Mouse (Mus musculus): ENCODE measurements around the gene Ncam1.

Ncam1 gene

GRCm38 (mm10) chr9:49798806-49799205, at the start of gene Ncam1:
Ncam1 (minus strand) TSS chr9:49798925.
- DNase-seq (ENCODE audit: low read depth, low spot score): peak; percentile 93

GRCm38 (mm10) chr9:49834013-49834412, 35.3 kb upstream of the Ncam1 start:
- DNase-seq (ENCODE audit: low read depth, low spot score): no peak

DNA sequence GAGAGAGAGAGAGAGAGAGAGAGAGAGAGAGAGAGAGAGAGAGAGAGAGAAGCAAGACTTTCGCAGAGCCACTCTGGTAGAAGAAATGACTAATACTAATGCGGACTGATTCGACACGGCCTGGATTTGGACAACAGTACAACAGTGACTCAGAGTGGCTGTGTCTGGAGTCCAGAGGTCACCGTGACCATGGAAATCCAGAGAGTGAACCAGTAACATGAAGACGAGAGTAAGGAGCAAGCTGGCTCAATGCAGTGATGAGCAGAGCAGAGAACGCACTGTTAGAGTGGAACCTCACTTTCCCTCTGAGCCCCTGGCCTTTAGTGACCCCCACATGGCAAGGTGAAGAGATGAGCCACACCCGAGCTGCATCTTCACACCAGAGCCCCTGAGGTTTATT, 28.9 kb upstream of the Ncam1 start:
- DNase-seq (ENCODE audit: low read depth, low spot score): no peak

DNA sequence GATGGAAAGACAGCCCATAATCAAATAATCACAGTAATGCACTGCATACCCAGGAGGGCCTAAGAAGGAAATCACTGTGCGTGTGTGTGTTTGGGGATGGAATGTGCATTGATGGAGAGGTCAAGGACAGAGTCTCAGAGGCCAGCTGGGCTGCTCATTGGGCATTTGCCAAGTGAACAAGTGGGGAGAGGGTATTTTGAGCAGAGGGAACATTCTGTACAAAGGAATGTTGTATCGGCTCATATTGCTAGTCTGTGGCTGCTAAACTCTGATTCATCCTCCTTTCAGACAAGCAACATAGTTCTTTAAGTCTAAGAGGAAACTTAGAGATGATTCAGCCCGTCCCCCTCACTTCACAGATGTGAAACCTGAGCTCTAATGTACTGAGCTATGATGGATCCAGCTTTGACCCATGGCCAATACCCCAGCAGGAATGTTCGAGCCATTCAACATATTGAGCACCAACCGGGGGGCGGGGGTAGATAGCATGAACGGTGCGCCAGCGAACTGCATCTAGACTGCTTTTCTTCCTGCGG, 17.5 kb upstream of the Ncam1 start:
- DNase-seq (ENCODE audit: low read depth, low spot score): no peak

- DNase-seq (ENCODE audit: low read depth, low spot score): no peak
Measured at GRCm38 (mm10) chr9:49814442-49814841, 15.7 kb upstream of the Ncam1 start.

DNA sequence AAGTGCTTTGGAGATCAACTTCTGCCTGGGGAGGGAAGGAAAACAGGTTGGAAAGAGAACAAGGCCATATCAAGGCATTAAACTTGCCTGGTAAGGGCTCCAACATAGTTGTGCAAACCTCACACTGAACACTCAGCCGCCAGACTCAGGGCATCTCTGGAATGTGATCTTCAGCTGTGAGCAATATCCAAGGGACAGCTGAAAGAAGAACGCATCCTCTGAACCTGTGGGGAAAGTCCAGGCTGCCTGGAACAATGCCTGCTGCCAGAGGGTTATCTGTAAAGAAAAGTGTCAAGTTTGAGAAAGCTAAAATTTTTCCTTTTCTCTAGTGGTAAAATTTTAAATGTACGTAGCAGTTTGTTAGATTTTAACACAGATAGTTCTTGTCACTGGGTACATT, 4.5 kb upstream of the Ncam1 start:
- no peak for DNase-seq (ENCODE audit: low read depth, low spot score)

DNA sequence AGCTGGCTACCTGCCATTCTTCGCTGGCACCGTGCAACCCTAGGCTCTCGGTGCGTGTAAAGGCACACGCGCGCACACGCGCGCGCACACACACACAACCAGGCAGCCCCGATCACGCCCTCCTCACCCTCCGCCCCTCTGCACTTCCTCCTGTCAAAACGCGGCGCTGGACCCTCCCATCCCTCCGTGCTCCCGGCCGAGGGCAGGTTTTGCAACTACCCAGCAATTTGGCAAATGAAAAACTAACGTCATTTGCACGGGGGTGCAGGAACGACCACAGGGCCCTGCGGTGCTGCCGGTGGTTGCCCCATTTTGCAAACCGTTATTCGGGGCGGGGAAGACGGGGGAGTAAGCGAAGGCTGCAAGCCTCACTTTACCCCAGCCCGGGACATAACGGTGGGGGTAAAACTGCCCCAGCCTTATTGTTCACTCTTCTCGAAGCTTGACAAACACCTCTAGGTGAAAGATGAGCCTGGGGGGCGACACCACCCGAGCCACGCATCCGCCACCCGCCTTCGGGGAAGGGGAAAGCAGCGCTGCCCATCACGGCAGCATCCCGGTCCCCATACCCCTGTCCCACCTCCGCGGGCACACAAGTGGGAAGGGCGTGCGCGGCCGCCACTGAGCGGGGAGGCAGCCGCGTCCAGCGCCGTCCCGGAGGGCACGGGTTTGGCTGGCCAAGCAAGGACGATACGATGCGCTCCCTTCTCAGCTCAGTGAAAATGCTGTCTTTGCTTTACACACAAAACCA, 729 bp downstream of the Ncam1 start:
- DNase-seq (ENCODE audit: low read depth, low spot score): peak; percentile 14

DNA sequence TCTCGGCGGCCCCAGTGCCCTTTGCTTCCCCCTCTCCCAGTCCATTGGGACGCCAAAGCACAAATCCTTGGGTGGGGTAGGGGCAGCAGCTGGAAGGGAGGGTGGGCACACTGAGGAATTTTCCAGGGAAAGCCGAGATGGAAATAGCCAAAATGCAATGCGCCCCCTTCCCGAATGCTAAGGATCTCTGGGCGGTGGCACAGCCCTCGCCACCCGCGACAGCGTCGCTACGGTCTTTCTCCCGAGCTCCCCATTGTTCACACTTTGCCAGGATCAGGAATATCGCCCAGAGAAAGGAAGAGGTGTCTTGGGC, 1.3 kb downstream of the Ncam1 start:
- no peak for DNase-seq (ENCODE audit: low read depth, low spot score)

GRCm38 (mm10) chr9:49796618-49797507, 1.9 kb downstream of the Ncam1 start:
- peak; percentile 50 for DNase-seq (ENCODE audit: low read depth, low spot score)

GRCm38 (mm10) chr9:49795881-49796280, 2.8 kb downstream of the Ncam1 start:
- DNase-seq (ENCODE audit: low read depth, low spot score): no peak

- no peak for DNase-seq (ENCODE audit: low read depth, low spot score)
Measured at GRCm38 (mm10) chr9:49793987-49794550, 4.7 kb downstream of the Ncam1 start.

DNA sequence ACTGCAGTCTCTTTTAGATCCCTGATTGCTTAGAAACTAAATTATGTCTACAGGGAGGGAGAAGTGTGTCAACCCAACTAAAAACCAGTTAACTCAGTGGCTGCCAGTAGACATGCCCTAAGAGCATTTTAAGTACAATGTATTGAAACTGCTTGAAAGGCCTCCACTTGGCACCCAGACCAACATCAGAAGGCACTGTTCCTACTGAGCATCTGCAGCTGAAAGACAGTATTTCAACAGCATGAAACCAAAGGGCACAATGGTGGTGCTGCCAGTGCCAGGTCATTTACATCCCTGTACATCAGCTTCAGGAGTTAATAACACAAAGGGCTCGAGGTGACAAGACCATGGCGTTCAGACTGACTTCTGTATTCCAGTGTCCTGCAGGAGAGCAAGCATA, 5.5 kb downstream of the Ncam1 start:
- no peak for DNase-seq (ENCODE audit: low read depth, low spot score)

GRCm38 (mm10) chr9:49792646-49793045, 6.1 kb downstream of the Ncam1 start:
- no peak for DNase-seq (ENCODE audit: low read depth, low spot score)

DNA sequence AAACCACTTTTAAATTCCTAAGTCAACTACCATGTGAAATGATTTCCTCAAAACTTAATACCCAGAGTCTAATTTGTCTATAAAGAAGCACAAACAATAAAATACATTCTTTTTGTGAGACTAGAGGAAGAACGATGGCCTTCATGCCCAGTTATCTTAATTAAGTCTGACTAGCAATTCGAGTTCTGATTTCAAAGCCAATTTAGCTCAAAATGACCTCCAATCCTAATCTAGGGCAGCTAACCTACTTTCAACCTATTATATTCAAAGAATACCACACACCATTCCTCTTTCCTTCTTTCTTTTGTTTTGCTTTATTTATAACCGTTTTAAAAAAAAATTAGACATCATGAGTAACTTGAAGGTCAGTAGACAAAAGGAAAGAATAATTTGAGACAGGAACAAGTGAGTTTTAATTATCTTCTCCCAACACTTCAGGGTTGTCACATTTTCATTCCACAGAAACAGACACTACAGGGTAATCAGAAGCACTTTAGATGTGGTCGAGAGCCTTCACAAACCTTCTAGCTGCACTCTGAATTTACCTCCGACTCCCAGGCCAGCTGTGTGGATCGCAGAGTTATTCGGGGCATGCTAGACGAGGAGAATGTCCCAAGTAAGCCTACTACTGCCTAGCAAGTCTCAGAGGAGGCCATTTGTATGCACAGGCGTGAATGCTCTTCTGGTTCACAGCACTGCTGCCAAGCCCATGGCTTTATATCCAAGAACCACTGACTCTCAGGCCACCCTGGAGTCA, 17.5 kb downstream of the Ncam1 start:
- no peak for DNase-seq (ENCODE audit: low read depth, low spot score)

- DNase-seq (ENCODE audit: low read depth, low spot score): no peak
Measured at GRCm38 (mm10) chr9:49777015-49777637, 21.6 kb downstream of the Ncam1 start.

DNA sequence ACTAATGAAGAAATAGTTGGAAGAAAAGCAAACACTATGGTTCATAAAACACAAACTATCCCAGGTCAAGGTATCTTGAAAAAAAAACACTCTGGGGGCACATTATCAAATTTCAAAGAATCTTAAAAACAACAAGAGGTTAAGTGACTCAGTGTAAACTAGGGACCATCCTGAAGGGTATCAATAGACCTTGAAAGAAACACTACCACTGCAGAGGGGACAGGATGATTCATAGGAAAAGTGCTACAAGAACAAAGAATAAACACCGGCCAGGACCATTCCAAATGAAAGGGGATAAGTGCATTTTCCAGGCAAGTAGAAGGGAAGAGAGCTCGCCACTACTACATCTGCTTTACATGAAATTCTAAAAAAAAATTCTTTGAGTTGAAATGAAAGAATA, 32.1 kb downstream of the Ncam1 start:
- DNase-seq (ENCODE audit: low read depth, low spot score): no peak

GRCm38 (mm10) chr9:49760571-49760970, 38.2 kb downstream of the Ncam1 start:
- DNase-seq (ENCODE audit: low read depth, low spot score): no peak

DNA sequence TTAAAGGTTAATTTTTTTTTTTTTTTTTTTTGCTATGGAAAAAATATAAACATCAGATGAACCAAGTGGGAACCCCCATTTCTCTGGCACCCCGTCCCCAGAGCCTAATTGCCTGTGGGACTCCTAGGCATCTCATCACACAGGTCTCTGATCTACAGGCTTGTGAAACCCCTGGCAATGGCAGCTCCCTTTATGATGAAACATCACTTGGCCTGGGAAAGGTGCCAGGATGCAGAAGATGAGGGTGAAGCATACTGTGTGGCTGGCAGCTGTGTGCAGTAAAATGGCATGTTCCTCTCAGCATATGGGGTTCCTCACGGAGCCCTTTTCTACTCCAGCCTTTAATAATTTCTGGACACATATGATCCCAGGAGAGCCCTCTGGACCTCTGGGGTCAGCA, 40.3 kb downstream of the Ncam1 start:
- no peak for DNase-seq (ENCODE audit: low read depth, low spot score)

DNA sequence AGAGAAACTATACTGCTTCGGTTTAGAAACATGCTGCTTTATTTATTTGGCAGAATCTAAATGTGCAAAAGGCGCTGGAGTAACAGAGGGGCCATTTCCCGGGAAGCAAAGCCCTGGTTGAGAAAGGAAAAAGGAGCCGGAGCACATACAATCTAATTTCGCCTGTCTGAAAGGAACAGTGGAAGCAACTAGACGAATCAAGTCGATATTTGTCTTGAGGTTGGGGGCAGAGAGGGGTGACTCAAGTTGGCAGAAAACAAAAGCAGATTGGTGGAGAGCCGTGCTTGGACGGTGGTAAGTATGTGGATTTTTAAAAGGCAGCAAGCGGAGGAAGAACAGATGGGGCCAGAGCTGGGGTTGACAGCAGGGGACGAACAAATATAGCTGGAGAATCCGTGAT, 40.7 kb downstream of the Ncam1 start:
- DNase-seq (ENCODE audit: low read depth, low spot score): no peak

GRCm38 (mm10) chr9:49757582-49757981, 41.1 kb downstream of the Ncam1 start:
- no peak for DNase-seq (ENCODE audit: low read depth, low spot score)

GRCm38 (mm10) chr9:49756725-49757124, 42.0 kb downstream of the Ncam1 start:
- no peak for DNase-seq (ENCODE audit: low read depth, low spot score)
